Mouse (Mus musculus): ENCODE measurements around the gene Tcf23. TPM values are rescaled to one million over a fixed set of nuclear protein-coding genes. Genes with fewer than 3 reads are reported as not detected.

Gene Tcf23
- polyA plus RNA-seq, 1 experiment, result 1.0 TPM

- Histone ChIP-seq H3K4me1 (ENCODE audit: control insufficient read depth, insufficient read depth, low read length) (peaks cover 6% of the 10 kb centered on the region), H3K27ac (ENCODE audit: control insufficient read depth, insufficient read depth, low read depth, low read length) (peak overlapping the region; percentile 83), H3K36me3 (ENCODE audit: control insufficient read depth, insufficient read depth, low read length) (peaks cover 6% of the 10 kb centered on the region; the same call in 1 of the 2 replicates), H3K4me3 (ENCODE audit: control insufficient read depth, low read depth, low read length) (peak overlapping the region; percentile 97), H3K27me3 (ENCODE audit: control insufficient read depth, insufficient read depth, low read length) (no peaks in the 10 kb centered on the region)
- TF ChIP-seq CTCF (IDR thresholded peaks at IDR 0.05; ENCODE audit: control insufficient read depth, insufficient read depth, insufficient replicate concordance, low read depth, low read length), result no peak
- TF ChIP-seq POLR2A (IDR thresholded peaks at IDR 0.05; ENCODE audit: control insufficient read depth, low read depth, low read length), result no peak
Observed at GRCm38 (mm10) chr5:30959198-30959854, 9.1 kb upstream of the Tcf23 start.

- peaks cover 6% of the 10 kb centered on the region for H3K4me1 ChIP-seq (ENCODE audit: control insufficient read depth, insufficient read depth, low read length)
- H3K36me3 ChIP-seq (ENCODE audit: control insufficient read depth, insufficient read depth, low read length), result peaks cover 4% of the 10 kb centered on the region; the same call in 1 of the 2 replicates
- no peak for TF ChIP-seq CTCF (IDR thresholded peaks at IDR 0.05; ENCODE audit: control insufficient read depth, insufficient read depth, insufficient replicate concordance, low read depth, low read length)
- peak; percentile 87 for TF ChIP-seq POLR2A (IDR thresholded peaks at IDR 0.05; ENCODE audit: control insufficient read depth, low read depth, low read length)
- peak within 1 kb of the TSS; percentile 83 for H3K27ac ChIP-seq (ENCODE audit: control insufficient read depth, insufficient read depth, low read depth, low read length)
- peak within 1 kb of the TSS; percentile 97 for H3K4me3 ChIP-seq (ENCODE audit: control insufficient read depth, low read depth, low read length)
- H3K27me3 ChIP-seq (ENCODE audit: control insufficient read depth, insufficient read depth, low read length), result no peaks in the 10 kb centered on the region
Observed at GRCm38 (mm10) chr5:30959966-30960501, 8.4 kb upstream of the Tcf23 start, which contains the start of gene Preb. TSS of gene Preb (minus strand) at chr5:30960361.

GRCm38 (mm10) chr5:30960814-30961213 is 7.6 kb upstream of the Tcf23 start:
- Histone ChIP-seq H3K27me3 (ENCODE audit: control insufficient read depth, insufficient read depth, low read length) (no peaks in the 10 kb centered on the region), H3K4me3 (ENCODE audit: control insufficient read depth, low read depth, low read length) (no peak overlapping the region), H3K27ac (ENCODE audit: control insufficient read depth, insufficient read depth, low read depth, low read length) (no peak overlapping the region)

GRCm38 (mm10) chr5:30961545-30962505 is 6.6 kb upstream of the Tcf23 start:
- Histone ChIP-seq H3K36me3 (ENCODE audit: control insufficient read depth, insufficient read depth, low read length) (no peaks in the 10 kb centered on the region; the same call in 1 of the 2 replicates), H3K27me3 (ENCODE audit: control insufficient read depth, insufficient read depth, low read length) (no peaks in the 10 kb centered on the region), H3K27ac (ENCODE audit: control insufficient read depth, insufficient read depth, low read depth, low read length) (peak overlapping the region; percentile 48), H3K4me3 (ENCODE audit: control insufficient read depth, low read depth, low read length) (no peak overlapping the region), H3K4me1 (ENCODE audit: control insufficient read depth, insufficient read depth, low read length) (peaks cover 6% of the 10 kb centered on the region)
- TF ChIP-seq CTCF (IDR thresholded peaks at IDR 0.05; ENCODE audit: control insufficient read depth, insufficient read depth, insufficient replicate concordance, low read depth, low read length) (no peak), POLR2A (IDR thresholded peaks at IDR 0.05; ENCODE audit: control insufficient read depth, low read depth, low read length) (no peak)

More at GRCm38 (mm10) chr5:30960814-30961213, 7.6 kb upstream of the Tcf23 start:
- TF ChIP-seq POLR2A (IDR thresholded peaks at IDR 0.05; ENCODE audit: control insufficient read depth, low read depth, low read length), result no peak
- TF ChIP-seq CTCF (IDR thresholded peaks at IDR 0.05; ENCODE audit: control insufficient read depth, insufficient read depth, insufficient replicate concordance, low read depth, low read length), result no peak
- Histone ChIP-seq H3K36me3 (ENCODE audit: control insufficient read depth, insufficient read depth, low read length) (peaks cover 2% of the 10 kb centered on the region; the same call in 1 of the 2 replicates), H3K4me1 (ENCODE audit: control insufficient read depth, insufficient read depth, low read length) (peaks cover 6% of the 10 kb centered on the region)

- no peak for TF ChIP-seq POLR2A (IDR thresholded peaks at IDR 0.05; ENCODE audit: control insufficient read depth, low read depth, low read length)
- TF ChIP-seq CTCF (IDR thresholded peaks at IDR 0.05; ENCODE audit: control insufficient read depth, insufficient read depth, insufficient replicate concordance, low read depth, low read length), result no peak
- H3K36me3 ChIP-seq (ENCODE audit: control insufficient read depth, insufficient read depth, low read length), result no peaks in the 10 kb centered on the region
- no peaks in the 10 kb centered on the region for H3K27me3 ChIP-seq (ENCODE audit: control insufficient read depth, insufficient read depth, low read length)
- H3K27ac ChIP-seq (ENCODE audit: control insufficient read depth, insufficient read depth, low read depth, low read length), result no peak overlapping the region
- peaks cover 6% of the 10 kb centered on the region for H3K4me1 ChIP-seq (ENCODE audit: control insufficient read depth, insufficient read depth, low read length)
- H3K4me3 ChIP-seq (ENCODE audit: control insufficient read depth, low read depth, low read length), result no peak overlapping the region
Observed at GRCm38 (mm10) chr5:30963916-30964315, 4.5 kb upstream of the Tcf23 start.

GRCm38 (mm10) chr5:30966189-30966588 is 2.3 kb upstream of the Tcf23 start:
- Histone ChIP-seq H3K4me3 (ENCODE audit: control insufficient read depth, low read depth, low read length) (no peak overlapping the region), H3K36me3 (ENCODE audit: control insufficient read depth, insufficient read depth, low read length) (no peaks in the 10 kb centered on the region), H3K27ac (ENCODE audit: control insufficient read depth, insufficient read depth, low read depth, low read length) (no peak overlapping the region), H3K27me3 (ENCODE audit: control insufficient read depth, insufficient read depth, low read length) (no peaks in the 10 kb centered on the region), H3K4me1 (ENCODE audit: control insufficient read depth, insufficient read depth, low read length) (peaks cover 5% of the 10 kb centered on the region)
- TF ChIP-seq POLR2A (IDR thresholded peaks at IDR 0.05; ENCODE audit: control insufficient read depth, low read depth, low read length), result no peak
- TF ChIP-seq CTCF (IDR thresholded peaks at IDR 0.05; ENCODE audit: control insufficient read depth, insufficient read depth, insufficient replicate concordance, low read depth, low read length), result no peak

- no peak overlapping the region for H3K4me3 ChIP-seq (ENCODE audit: control insufficient read depth, low read depth, low read length)
- TF ChIP-seq CTCF (IDR thresholded peaks at IDR 0.05; ENCODE audit: control insufficient read depth, insufficient read depth, insufficient replicate concordance, low read depth, low read length) (no peak), POLR2A (IDR thresholded peaks at IDR 0.05; ENCODE audit: control insufficient read depth, low read depth, low read length) (no peak)
- H3K4me1 ChIP-seq (ENCODE audit: control insufficient read depth, insufficient read depth, low read length), result peaks cover 5% of the 10 kb centered on the region
- H3K36me3 ChIP-seq (ENCODE audit: control insufficient read depth, insufficient read depth, low read length), result no peaks in the 10 kb centered on the region
- no peak overlapping the region for H3K27ac ChIP-seq (ENCODE audit: control insufficient read depth, insufficient read depth, low read depth, low read length)
- no peaks in the 10 kb centered on the region for H3K27me3 ChIP-seq (ENCODE audit: control insufficient read depth, insufficient read depth, low read length)
Observed at GRCm38 (mm10) chr5:30969440-30969839, 978 bp downstream of the Tcf23 start.
